Mouse (Mus musculus): ENCODE data around the gene Drd4.

Gene Drd4

DNA sequence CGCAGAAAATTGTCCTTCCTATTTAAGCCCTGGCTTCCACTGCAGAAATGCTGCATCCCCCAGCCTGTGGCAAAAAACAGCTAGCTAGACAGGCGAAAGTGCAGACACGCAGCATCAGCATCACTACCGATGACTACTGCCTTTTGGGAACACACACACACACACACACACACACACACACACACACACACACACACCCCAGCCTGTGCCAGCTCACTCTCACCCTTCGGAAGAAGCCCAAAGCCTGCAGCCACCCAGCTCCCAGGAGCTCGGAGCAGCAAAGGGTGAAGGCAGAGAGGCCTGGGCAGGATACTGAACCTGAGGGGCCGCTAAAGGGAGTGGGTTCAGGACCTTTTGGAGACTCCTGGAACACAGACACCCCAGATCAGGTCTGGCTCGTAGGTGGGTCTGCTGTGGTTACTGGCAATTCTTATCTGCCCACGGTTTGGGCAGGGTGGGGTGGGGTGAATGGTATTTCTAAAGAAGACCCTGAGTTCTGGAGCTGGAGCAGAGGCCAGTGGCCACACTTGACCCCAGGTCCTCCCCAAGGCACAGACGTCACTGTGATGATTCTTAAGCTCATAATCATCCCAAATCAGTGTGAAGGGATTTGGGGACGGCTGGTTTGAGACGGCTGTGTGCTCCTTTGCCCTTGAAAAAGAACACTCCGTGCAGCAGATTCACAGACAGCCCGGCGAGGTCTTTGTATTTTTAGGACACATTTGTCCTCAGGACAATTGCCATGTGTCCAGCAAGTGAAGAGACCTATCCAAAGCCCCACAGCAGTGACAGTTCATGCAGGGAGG lies 980 bp downstream of the Drd4 start:
- DNase-seq (ENCODE audit: low spot score in 2 of 2), result no peak

GRCm38 (mm10) chr7:141293852-141294471 lies 2.2 kb downstream of the Drd4 start:
- DNase-seq (ENCODE audit: low spot score in 2 of 2), result no peak

DNA sequence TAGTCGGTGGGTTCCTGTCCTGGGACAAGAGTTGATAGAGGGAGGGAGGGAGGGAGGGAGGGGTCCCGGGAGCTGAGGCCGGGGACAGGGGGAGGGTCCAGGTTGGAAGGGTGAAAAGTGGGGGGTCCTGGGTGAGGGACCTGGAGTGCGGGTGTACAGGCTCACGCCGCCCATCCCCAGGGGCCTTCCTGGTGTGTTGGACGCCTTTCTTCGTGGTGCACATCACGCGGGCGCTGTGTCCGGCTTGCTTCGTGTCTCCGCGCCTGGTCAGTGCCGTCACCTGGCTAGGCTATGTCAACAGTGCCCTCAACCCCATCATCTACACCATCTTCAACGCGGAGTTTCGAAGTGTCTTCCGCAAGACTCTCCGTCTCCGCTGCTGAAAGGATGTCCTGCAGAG lies 2.7 kb downstream of the Drd4 start:
- no peak for DNase-seq (ENCODE audit: low spot score in 2 of 2)

DNA sequence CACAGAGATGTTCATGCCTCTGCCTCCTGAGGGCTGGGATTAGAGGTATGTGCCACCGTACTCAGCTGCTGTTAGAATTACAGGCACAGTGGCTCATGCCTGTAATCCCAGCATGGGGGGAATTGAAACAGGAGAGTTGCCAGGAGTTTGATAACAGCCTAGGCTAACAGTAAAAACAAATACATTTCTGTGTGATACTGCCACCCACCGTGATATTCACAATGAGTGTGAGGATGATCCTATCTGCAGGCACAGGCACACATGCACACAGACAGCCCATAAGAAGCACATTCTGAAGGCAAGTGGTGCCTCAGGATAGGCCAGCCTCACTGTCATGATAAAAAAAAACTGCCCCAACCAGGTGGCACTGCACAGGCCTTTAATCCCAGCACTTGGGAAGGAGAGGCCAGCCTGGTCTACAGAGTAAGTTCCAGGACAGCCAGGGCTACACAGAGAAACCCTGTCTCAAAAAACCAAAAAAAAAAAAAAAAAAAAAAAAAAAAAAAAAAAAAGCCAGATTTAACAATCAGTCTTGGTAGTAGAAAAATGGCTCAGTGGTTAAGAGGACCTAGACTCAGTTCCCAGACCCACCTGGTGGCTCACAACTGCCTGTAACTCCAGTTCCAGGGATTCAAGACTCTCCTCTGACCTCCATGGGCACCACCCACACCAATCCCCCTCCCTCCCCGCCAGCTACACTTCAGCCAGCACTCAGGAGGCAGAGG lies 6.3 kb downstream of the Drd4 start:
- DNase-seq (ENCODE audit: low spot score in 2 of 2), result no peak

DNA sequence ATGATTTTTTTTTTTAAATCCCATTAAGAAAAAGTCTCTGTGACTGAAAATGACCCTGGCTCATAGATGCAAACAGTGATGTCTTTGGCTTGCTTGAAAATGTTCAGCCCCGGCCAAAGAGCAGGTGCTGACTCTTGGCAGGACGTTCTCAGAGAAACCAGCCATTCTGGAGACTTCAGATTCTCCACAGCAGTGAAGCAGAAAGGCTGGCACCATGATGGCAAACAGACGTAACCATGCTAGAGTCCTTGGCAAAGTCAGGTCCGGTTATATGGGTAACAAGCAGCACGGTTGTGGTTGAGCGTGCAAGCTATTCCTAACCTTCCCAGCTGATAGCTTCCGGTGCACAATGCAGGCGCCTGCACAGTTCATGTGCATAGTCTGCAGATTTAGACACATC lies 7.4 kb downstream of the Drd4 start:
- no peak for DNase-seq (ENCODE audit: low spot score in 2 of 2)

- no peak for DNase-seq (ENCODE audit: low spot score in 2 of 2)
Measured at GRCm38 (mm10) chr7:141301386-141301785, 9.6 kb downstream of the Drd4 start.

- DNase-seq (ENCODE audit: low spot score in 2 of 2), result no peak
Measured at GRCm38 (mm10) chr7:141302702-141303268, 11.0 kb downstream of the Drd4 start.

DNA sequence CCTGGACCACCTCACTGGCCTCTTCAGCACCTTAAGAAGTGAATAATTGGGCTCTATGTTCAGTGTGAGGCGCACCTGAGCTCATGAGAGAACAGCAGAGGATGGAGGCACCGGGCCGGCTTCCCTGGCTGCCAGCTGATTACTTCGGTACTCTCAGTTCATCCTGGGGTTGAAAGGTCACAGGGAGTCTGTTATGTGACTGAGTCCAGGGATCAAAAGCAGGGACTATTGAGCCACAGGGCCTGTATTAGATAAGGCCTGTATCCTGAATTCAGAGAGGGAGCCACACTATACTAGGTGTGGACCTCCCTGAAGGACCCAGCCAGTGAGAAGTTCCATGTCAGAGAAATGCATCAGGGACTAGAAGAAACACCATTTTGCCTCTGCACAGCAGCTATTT lies 12.7 kb downstream of the Drd4 start:
- DNase-seq (ENCODE audit: low spot score in 2 of 2), result no peak

GRCm38 (mm10) chr7:141314416-141314815 lies 22.6 kb downstream of the Drd4 start:
- DNase-seq (ENCODE audit: low spot score in 2 of 2), result no peak

DNA sequence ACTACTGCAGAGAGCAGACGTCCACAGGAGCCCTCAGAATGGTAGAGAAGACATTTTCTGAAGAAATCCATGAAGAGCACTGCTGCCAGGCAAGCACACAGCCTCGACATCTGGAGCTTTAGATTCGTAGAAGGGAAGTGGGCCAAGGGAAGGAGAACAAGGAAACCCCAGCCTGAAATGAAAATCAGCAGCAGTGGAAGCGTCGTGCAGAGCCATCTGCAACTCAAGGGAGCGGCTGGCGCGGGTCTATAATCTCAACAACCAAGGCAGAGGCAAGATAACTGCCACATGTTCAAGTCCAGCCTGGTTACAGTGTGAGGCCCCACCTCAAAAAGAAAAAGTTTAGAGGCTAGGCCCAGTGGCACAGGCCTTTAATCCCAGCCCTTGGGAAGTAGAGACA lies 23.3 kb downstream of the Drd4 start:
- no peak for DNase-seq (ENCODE audit: low spot score in 2 of 2)

GRCm38 (mm10) chr7:141315974-141316373 lies 24.2 kb downstream of the Drd4 start:
- no peak for DNase-seq (ENCODE audit: low spot score in 2 of 2)

DNA sequence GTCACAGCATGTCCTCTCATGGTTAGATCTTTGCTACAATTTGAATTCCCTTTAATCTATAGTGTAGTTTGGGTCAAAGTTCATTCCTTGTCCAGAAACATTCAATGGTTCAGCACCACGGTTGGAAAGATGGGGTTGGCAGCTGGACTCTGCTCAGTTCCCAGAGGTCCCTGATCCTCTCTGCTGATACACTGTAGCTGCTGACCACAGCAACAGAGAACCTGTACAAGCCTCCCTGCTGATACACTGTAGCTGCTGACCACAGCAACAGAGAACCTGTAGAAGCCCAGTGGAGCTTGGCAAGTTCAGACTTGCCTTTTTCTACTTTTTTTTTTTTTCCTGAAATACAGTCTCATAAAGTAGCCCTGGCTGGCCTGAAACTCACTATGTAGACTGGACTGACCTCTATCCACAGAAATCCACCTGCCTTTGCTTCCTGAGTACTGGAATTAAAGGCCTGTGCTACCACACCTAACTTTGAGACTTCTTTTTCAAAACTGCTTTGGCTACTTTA lies 25.9 kb downstream of the Drd4 start:
- no peak for DNase-seq (ENCODE audit: low spot score in 2 of 2)

GRCm38 (mm10) chr7:141319446-141319845 lies 27.6 kb downstream of the Drd4 start:
- DNase-seq (ENCODE audit: low spot score in 2 of 2), result no peak

DNA sequence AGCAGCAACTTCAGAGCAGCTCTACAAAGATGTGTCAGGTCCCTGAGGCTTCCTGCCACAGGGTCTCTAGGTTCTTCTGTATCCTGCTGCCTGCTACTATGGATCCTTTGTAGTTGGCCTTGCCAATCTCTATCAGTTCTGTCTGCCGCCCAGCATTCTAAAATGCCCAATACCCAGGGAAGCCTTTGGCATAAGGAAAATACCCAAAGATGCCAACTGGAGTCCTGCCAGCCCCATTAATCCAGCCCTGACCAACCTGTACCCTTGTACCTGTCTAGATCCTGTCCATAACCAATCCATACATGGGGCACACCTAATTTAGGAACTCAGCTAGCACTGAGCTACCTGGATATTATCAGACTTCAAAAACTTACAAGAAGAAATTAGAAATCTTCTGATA lies 32.9 kb downstream of the Drd4 start:
- no peak for DNase-seq (ENCODE audit: low spot score in 2 of 2)

GRCm38 (mm10) chr7:141326546-141327446 lies 35.0 kb downstream of the Drd4 start:
- DNase-seq (ENCODE audit: low spot score in 2 of 2), result peak; percentile 14 to 21

GRCm38 (mm10) chr7:141327469-141328372 lies 35.9 kb downstream of the Drd4 start, which contains the start of the genes Deaf1 and Tmem80:
Deaf1 (minus strand) TSS chr7:141327690.
Tmem80 (plus strand) TSS chr7:141327739.
- DNase-seq (ENCODE audit: low spot score in 2 of 2), result peak; percentile 96 to 100

DNA sequence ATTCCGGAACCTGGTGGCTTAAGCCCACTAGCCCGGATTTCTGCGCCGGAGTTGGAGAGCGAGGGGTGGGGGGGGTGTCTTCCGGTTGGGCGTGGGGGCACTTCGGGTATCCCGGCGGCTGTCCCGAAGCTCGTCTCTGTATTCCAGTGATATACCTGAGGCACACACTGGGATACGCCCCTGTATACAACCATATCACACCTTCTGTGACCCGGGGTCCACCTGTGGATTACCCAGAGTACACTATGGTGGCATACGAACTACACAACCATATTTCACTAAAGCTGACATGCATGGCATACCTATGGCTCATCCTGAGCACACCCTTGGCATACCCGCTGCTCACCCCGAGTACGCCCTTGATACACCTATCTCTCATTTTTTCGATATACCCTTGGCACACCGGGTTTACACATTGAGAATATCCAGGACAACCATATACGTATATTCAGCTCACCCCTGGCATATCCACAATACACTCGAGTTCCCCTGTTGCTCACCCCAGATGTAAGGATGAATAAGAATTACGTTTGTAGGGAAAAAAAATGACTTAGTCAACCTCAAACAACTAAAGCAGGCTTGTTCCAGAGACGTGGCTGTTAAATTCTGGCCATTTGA lies 36.7 kb downstream of the Drd4 start:
- DNase-seq (ENCODE audit: low spot score in 2 of 2), result no peak

- no peak for DNase-seq (ENCODE audit: low spot score in 2 of 2)
Measured at GRCm38 (mm10) chr7:141330706-141331105, 38.9 kb downstream of the Drd4 start.

DNA sequence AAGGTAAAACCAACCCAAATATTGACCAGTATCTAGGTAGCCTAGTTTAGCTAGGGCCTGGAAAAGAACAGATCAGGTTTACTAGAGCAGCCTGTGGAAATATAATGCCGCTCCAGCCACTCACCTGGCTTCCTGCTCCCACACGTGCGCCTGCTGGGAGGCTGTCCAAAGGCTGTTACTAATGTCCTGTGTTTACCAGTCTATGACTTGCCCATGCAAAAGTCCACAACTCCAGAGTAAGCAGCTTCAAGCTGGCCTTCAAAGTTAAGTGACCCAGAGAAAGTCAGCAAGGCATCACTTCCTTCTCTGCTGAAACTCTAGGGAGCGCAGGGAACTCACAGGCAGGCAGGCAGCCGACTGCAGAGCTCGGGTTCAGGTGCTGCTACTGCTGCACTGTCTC lies 40.2 kb downstream of the Drd4 start:
- no peak for DNase-seq (ENCODE audit: low spot score in 2 of 2)

Measured in heart, adult 9 months (tissue).